Mouse (Mus musculus): Measurements from ENCODE around the gene Anks1b.

The Anks1b gene

GRCm38 (mm10) chr10:90169941-90170580, 296.8 kb downstream of the Anks1b start:
- no peak for DNase-seq (ENCODE audit: low spot score)

- no peak for DNase-seq (ENCODE audit: low spot score)
Measured at GRCm38 (mm10) chr10:90190366-90190765, 317.1 kb downstream of the Anks1b start.

- no peak for DNase-seq (ENCODE audit: low spot score)
Measured at GRCm38 (mm10) chr10:90196936-90197335, 323.6 kb downstream of the Anks1b start.

- no peak for DNase-seq (ENCODE audit: low spot score)
Measured at GRCm38 (mm10) chr10:90210044-90210443, 336.7 kb downstream of the Anks1b start.

DNA sequence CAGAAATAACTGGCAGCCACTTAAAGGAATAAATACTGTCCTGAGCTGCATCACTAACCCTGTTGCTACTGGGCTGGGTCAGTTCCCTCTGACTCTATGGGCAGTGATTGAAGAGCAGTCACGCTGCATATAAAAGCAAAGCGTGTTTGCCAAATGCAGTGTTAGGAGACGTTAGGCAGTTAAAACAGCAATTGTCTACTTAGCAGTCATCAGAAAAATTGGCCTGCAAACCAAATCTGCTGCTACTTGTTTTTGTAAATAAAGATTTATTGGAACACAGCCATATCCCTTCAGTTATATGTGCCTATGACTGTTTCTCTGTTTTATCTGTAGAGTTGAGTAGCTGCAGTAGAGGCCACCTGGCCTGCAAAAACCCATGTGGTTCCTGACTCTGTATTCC, 347.2 kb downstream of the Anks1b start:
- DNase-seq (ENCODE audit: low spot score) = no peak

GRCm38 (mm10) chr10:90222793-90223495, 349.6 kb downstream of the Anks1b start:
- no peak for DNase-seq (ENCODE audit: low spot score)

DNA sequence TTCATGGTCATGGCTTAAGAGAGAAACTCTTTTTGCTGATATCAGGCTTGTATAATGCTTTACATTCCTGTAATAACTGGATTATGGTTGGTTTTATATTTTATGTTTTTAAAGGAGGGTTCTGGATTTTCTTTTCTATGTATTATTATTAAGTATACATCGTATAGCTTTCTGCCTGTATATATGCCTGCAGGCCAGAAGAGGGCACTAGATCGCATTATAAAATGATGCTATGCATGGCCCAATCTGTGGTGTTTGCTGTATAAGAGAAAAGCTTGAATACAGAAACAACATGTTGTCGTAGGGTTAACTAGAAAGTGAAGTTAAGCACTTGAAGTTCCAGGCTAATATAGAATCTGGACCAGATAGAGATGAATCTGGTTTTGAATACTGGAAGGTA, 362.0 kb downstream of the Anks1b start:
- no peak for DNase-seq (ENCODE audit: low spot score)

- DNase-seq (ENCODE audit: low spot score) = no peak
Measured at GRCm38 (mm10) chr10:90237290-90237689, 364.0 kb downstream of the Anks1b start.

DNA sequence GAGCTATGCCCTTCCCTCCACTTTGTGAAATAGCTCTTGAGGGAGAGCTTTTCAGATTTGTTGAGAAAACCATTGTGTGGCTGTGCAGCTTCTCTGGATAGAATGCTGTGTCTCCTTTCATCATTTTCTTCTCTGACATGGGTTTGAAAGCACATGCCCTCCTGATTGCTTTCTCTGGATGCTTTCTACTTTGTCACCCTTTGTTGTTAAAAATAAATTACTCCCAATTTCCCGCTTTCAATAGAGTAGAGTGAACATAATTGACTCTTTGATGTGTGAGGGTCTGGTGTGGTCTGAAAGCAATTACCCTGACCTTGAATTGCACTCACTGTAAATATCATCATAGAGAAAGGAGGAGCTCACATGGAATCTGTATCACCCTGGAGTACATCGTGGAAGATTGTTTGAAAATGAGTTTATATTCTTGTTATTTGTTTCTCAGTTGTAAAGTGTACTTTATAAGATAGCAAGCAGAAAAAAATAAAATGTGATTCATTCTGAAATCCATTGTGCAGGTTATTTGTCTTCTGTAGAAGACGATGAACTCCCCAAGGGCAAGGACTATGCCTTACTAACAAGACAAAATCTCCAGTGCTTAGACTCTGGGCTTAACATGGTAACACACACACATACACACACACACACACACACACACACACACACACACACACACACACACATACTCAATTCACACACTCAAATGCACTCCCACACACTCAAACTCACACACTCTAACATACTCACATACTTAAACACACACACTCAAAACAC, 385.8 kb downstream of the Anks1b start:
- no peak for DNase-seq (ENCODE audit: low spot score)

DNA sequence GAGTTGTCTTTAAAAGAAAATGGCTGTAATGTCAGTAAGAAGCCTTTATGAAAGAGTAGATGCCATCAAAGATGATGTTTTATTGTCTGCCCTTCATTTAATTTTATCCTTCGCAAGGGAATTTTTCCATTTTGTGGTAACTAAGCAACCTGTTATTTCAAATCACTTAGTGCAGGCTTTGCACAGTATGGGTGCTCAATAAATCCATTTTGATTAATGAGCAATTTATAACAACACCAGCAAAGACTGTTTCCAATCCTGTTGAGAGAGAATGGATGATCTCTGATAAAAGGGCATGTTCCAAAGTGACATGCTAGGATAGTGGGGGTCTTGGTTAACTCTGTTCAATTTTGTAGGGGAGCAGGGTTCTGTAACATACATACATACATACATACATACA, 398.0 kb downstream of the Anks1b start:
- no peak for DNase-seq (ENCODE audit: low spot score)

DNA sequence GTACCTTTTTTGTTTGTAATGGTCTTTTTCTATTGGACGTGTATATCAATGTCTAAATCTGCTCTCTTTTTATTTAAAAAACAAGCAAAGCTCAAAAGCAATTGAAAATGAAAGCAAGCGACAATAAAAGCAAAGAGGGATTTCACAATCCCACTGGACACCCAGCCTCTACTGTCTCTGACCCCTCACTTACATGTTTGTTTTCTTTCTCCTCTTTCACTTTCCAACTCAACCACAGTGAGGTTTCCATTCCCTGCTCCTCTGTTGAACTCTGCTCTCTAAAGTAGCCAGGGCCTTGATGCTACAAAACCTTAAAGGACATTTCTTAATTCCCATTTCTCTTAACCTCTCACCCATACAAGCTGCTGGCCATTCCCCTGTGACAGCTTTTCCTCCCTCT, 400.0 kb downstream of the Anks1b start:
- no peak for DNase-seq (ENCODE audit: low spot score)

DNA sequence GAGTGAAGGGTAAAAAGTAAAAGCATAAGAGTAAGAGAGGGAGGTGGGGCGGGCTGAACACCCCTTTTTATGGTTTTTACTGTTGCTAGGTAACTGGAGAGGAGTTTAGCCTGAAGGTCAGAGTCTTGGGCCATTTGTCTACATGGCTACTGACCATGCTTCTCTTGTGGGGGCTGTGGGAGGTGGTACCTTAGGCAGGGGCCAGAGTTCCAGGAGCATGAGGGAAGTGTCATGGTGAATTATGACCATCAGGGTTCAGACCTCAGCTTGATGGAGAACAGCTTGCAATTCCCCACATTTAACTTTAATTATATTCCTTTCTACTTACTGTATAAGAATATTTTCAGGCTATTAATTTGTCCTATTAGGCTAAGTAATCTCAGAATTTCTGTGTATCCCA, 413.3 kb downstream of the Anks1b start:
- DNase-seq (ENCODE audit: low spot score) = no peak

- DNase-seq (ENCODE audit: low spot score) = no peak
Measured at GRCm38 (mm10) chr10:90303249-90303648, 429.9 kb downstream of the Anks1b start.

- DNase-seq (ENCODE audit: low spot score) = no peak
Measured at GRCm38 (mm10) chr10:90306156-90306555, 432.8 kb downstream of the Anks1b start.

DNA sequence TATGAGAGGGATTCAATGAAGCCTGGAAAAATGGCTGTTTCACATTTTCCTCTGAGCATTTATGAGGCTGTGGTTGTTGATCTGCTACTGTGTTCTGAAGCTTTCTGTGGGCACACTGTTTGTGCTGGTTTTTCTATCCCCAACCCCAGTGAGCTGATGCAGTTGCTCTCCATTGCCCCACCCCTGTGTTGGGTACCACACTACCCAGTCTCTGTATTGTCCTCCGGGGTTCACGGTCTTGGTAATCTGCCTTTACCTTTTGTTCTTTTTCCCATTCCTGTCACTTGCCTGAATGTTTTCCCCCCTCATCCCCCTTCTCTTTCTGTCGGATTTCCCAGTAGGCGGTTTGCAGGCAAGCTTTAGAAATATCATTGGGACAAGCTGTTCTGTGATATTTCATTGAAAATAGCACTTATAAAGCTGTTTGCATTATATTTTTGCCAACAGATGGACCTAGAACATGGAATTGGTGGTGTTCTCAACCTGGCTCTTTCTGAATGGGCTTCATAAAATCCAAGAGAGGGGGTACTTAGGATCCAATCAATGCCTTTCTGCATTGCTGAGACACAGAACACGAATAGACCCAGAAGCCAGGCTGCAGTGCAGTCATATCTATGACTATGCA, 434.7 kb downstream of the Anks1b start:
- DNase-seq (ENCODE audit: low spot score) = no peak

DNA sequence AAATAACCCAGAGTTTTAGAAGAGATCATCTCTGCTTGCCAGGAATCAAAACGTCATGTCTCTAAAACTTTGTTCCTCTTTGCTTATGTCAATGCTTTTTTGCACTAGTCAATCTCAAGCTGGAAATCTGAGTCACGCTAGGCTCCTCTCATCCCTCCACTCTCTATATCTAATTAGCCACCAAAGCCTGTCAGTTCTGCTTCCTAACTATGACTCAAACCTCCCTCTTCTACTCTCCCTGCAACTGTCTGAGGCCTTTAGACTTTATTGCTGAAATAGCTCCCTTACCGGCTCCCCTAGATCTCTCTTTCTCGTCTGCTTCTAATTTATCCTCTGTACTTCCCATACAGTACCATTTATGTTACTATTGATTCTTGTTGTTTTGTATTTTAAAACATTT, 456.5 kb downstream of the Anks1b start:
- no peak for DNase-seq (ENCODE audit: low spot score)

GRCm38 (mm10) chr10:90345394-90345793, 472.1 kb downstream of the Anks1b start:
- no peak for DNase-seq (ENCODE audit: low spot score)

- no peak for DNase-seq (ENCODE audit: low spot score)
Measured at GRCm38 (mm10) chr10:90356258-90356657, 482.9 kb downstream of the Anks1b start.

GRCm38 (mm10) chr10:90357169-90357907, 484.0 kb downstream of the Anks1b start:
- DNase-seq (ENCODE audit: low spot score) = no peak

- no peak for DNase-seq (ENCODE audit: low spot score)
Measured at GRCm38 (mm10) chr10:90369015-90369414, 495.7 kb downstream of the Anks1b start.

DNA sequence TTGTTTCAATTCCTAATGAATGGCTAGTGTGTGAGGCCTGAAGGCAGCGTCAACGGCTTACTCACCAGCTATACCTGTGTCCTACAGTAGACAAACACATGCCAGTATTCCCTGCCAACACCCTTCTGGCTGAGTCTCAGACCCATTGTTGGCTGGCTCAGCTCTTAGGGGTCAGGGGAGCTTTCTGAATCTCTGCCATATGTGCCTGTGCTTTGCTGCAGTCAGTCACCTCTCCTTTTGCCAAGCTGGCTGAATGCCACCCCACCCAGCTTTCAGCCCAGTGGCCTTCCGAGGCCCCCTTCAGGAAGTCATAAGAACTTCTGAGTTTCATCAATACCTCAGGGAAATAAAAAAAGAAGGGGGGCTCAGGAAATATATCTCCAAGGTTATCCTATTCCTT, 497.4 kb downstream of the Anks1b start:
- DNase-seq (ENCODE audit: low spot score) = no peak

- no peak for DNase-seq (ENCODE audit: low spot score)
Measured at GRCm38 (mm10) chr10:90373469-90373868, 500.2 kb downstream of the Anks1b start.

Data from MN1 (cell line).